Mouse (Mus musculus) erythroblast, embryonic 14.5 days (primary cell): ENCODE results near the gene Klhdc9.

Experiments
- GATA1 ChIP-seq: IDR thresholded peaks from 2 replicates; pipeline ENCODE4 v1.6.1; 2012; ENCODE audit warnings: low read length, inconsistent platforms, mixed read lengths
- TAL1 ChIP-seq: IDR thresholded peaks from 3 replicates; pipeline ENCODE4 v1.6.1; 2012; ENCODE audit warnings: low read length, inconsistent platforms, mixed read lengths

DNA sequence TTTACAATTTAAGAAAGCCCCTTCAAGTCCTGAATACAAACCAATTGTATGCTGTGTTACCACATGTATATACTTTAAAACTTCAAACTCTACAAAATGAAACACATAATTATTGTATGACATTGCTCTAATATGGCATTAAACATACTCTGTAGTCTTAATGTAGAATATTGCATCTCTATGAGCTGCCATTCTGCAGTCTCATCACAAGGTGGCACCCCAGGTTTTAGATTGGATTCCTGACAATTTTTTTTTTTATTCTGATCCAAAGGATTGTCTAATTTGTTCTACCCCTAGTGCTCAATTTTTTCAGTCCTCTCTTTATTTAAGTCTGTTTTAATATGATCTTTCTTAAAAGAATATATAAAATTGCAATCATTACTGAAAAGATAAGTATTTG, 39.2 kb downstream of the Klhdc9 start:
- TF ChIP-seq TAL1 (no peak), GATA1 (no peak)
